Mouse (Mus musculus): ENCODE measurements around the gene Kcnj6.

DNA sequence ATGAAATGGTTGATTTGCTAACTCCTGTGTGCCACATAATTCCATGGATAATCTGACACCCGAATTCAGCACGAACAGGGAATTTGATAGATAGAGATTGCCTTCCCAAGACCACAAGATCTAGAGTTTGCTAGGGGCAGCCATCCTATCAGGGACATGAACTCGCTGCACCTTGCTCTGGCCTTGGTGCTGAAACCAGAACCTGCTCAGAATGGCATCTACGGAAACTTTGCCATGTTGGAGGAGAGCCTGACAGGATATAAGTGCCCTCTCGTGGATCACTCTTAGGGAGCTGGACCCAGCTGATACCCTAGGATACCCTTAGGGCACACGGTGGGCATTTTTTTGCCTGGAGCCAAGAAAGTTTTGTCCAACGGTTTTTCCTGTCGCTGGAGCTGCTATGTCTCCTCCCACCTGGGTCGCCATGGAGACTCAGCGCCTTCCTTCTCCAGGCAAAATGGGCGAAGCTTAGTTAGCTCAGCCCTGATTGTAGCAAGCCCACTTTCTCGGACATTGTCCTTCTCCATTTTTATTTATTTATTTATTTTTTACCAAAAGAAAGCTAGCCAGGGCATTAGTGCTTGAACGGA is 1.9 kb downstream of the Kcnj6 start:
- TF ChIP-seq CTCF (IDR thresholded peaks at IDR 0.05; ENCODE audit: extremely low read depth, insufficient read length, insufficient replicate concordance, low read depth, low read length) (no peak), POLR2A (IDR thresholded peaks at IDR 0.05; ENCODE audit: low read depth, low read length) (no peak)

Data from small intestine, adult 2 months (tissue).